Mouse (Mus musculus) ovary, adult 2 months (tissue): ENCODE data around the gene Trim30b. TPM values are rescaled to one million over a fixed set of nuclear protein-coding genes. Genes with fewer than 3 reads are reported as not detected.

Experiments used
- polyA plus RNA-seq: library from polyadenylated mRNA; depleted of rRNA; stranded (reverse); fragments of >200 nt; gene quantifications from 2 replicates; pipeline ENCODE4 v1.2.3, GENCODE M21; 2012; rRNA removed

Gene Trim30b
- polyA plus RNA-seq = 0.02 and 0.03 TPM in 2 replicates

DNA sequence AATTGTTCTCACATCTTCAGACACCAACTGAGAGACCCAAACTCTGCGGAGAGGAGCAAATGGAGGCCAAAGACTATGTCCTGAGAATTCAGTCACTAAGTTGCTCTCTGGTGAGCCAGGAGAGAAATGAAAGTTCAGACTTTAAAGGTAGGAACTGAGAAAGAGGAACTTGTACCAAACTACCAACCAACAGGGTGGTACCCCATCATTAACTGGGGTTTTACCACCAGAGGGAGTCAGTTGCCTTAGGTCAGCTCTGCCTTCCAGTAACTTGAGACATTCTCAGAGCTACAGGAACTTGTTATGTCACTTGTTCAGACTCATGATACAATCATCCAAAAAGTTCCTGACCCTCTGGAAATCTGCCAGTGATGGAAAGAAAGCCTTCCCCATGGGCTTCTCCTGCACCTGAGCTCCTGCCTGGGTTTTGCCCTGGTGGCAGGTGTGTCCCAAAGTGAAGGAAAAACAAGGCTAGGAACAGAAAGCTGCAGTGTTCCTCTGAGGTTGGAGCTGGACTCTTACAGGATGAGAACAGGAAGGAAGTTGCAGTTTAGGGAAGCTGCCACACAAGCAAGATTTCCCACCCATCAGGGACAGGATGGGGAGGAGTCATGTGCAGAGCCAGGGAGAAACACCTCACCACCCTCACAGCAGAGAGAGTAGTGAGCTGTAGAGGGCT is at the start of gene Trim30b:
Gene Trim30b, minus strand, starts transcription at position 149 of the 679 bp plus-strand sequence.

DNA sequence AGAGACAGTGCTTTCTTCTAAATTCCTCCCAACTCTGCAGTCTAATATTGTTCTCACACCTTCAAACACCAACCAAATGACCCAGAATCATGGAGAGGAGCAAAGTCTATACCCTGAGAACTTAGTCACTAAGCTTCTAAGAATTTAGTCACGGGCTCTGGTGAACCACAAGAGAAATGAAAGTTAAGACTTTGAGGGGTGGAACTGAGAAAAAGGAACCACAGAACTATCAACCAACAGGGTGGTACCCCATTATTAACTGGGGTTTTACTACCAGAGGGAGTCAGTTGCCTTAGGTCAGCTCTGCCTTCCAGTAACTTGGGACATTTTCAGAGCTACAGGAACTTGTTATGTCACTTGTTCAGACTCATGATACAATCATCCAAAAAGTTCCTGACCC is 31.0 kb upstream of the Trim30b start, which contains the start of gene Trim30c:
Gene Trim30c, minus strand, starts transcription at position 140 of the 400 bp plus-strand sequence.

DNA sequence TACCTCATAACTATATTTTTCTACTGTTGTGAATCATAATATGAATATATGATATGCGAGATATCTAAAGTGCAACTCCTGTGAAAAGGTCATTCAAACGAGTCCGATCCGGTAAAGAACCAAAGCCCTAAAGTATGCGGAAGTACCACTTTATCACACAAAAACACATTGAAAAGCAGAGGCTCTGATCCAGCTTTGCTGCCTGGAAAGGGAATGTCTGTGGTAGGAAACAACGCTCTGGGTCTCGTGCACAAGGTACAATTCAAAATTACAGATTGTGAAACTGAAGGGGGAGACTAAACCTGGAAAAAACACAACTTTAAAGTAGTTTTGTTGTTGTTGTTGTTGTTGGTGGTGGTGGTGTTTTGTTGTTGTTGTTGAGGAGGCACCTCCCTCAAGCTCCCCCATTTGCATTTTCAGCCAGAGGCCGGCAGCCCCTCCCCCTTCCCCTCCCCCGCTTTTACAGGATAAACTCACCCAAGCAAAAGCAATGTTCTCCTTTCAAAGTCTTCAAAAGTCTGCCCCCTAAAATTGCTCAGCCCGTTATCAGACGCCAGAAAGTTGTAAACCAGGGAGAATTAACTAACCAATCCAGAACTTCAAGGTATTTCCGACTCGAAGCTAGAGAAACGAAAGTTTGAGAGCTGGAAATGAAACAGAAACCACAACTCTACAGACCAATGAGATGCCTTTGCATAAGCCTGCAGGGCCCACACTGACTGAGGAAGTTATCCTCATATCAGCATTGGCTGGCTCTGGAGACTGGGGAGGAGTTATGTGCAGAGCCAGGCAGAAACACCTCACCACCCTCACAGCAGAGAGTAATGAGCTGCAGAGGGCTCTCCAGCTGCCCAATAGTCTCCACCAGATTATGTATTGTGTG is 16.7 kb downstream of the Trim30b start, which contains the start of gene Trim12c:
Gene Trim12c, minus strand, starts transcription at position 646 of the 883 bp plus-strand sequence.

DNA sequence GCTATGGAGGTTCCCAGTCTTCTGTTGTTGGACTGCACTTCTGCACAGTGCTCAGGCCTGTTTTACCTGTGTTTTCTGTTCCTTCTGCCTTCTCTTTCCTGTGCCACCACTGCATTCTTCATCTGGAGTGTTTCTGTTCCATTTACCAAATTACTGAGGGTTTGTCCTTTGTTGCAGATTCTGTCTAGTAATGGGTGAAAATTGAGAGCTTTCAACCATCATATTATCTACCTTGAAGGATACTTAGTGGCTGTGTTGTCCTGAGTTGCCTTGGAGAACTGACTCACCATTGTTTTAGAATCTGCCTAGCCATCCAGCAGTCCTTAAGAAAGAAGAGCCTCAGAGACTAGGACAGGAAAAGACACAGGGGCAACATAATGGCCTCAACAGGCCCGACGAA is 40.5 kb downstream of the Trim30b start, which contains the start of gene Trim34b:
Gene Trim34b, plus strand, starts transcription at position 301 of the 400 bp plus-strand sequence.

DNA sequence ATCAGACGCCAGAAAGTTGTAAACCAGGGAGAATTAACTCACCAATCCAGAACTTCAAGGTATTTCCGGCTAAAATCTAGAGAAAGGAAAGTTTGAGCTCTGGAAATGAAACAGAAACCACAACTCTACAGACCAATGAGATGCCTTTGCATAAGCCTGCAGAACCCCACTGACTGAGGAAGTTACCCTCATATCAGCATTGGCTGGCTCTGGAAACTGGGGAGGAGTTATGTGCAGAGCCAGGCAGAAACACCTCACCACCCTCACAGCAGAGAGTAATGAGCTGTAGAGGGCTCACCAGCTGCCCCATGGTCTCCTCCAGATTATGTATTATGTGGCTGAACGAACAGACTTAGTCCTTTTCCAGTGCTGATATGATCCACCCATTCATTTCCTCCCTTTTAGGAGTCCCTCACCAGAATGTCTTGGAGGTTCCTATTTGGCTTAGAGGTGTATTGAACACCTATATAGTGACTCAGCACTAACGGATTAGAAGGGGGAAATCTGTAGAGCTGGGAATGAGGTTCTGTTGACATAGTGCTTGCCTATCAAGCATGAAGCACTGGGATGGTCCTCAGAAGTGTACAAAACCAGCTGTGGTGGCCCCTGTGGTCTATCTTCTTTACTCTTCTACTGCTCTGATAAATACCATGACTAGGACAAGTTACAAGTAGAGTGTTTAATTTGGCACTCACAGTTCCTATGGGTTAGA is 54.2 kb downstream of the Trim30b start, which contains the start of gene Trim12a:
Gene Trim12a, minus strand, starts transcription at position 98 of the 712 bp plus-strand sequence.

Other genes with a start within 250 kb of the Trim30b start
- not detected in 2 replicates for gene Ubqln5, start 240.1 kb downstream of the Trim30b start, polyA plus RNA-seq
- gene Olfr643, start 232.5 kb downstream of the Trim30b start, polyA plus RNA-seq = not detected in 2 replicates
- gene Ubqln3, start 226.6 kb downstream of the Trim30b start, polyA plus RNA-seq = not detected in 2 replicates
- not detected in 2 replicates for gene Ubqlnl, start 219.3 kb downstream of the Trim30b start, polyA plus RNA-seq
- not detected in 2 replicates for gene Olfm5, start 205.1 kb downstream of the Trim30b start, polyA plus RNA-seq
- 0.11 TPM in 1 of 2 replicates, not detected in the other for gene Olfr648, start 186.5 kb downstream of the Trim30b start, polyA plus RNA-seq
- not detected in 2 replicates for gene Olfr649, start 173.9 kb downstream of the Trim30b start, polyA plus RNA-seq
- 0.77 and 0.95 TPM in 2 replicates for gene Trim6, start 151.1 kb downstream of the Trim30b start, polyA plus RNA-seq
- 4.1 and 4.9 TPM in 2 replicates for gene Trim34a, start 125.4 kb downstream of the Trim30b start, polyA plus RNA-seq
- 0.33 and 0.54 TPM in 2 replicates for gene Trim5, start 81.8 kb downstream of the Trim30b start, polyA plus RNA-seq
- 1.9 and 2.0 TPM in 2 replicates for gene Trim12a, start 54.4 kb downstream of the Trim30b start, polyA plus RNA-seq
- gene Trim34b, start 40.4 kb downstream of the Trim30b start, polyA plus RNA-seq = 1.7 and 2.0 TPM in 2 replicates
- 1.9 and 2.0 TPM in 2 replicates for gene Trim12c, start 16.5 kb downstream of the Trim30b start, polyA plus RNA-seq
- gene Trim30c, start 31.0 kb upstream of the Trim30b start, polyA plus RNA-seq = not detected in 2 replicates
- 1.5 and 2.3 TPM in 2 replicates for gene Trim30a, start 95.3 kb upstream of the Trim30b start, polyA plus RNA-seq
- gene Trim30d, start 138.0 kb upstream of the Trim30b start, polyA plus RNA-seq = 1.5 and 2.5 TPM in 2 replicates
- not detected in 2 replicates for gene Olfr651, start 180.2 kb upstream of the Trim30b start, polyA plus RNA-seq
- gene Olfr652, start 191.0 kb upstream of the Trim30b start, polyA plus RNA-seq = not detected in 2 replicates
- gene Olfr653, start 207.4 kb upstream of the Trim30b start, polyA plus RNA-seq = not detected in 2 replicates
- not detected in 2 replicates for gene Olfr654, start 217.1 kb upstream of the Trim30b start, polyA plus RNA-seq
- not detected in 2 replicates for gene Olfr655, start 231.9 kb upstream of the Trim30b start, polyA plus RNA-seq
- not detected in 2 replicates for gene Olfr656, start 244.1 kb upstream of the Trim30b start, polyA plus RNA-seq